Mouse (Mus musculus): ENCODE data around the gene Lmod3. TPM values are rescaled to one million over a fixed set of nuclear protein-coding genes. Genes with fewer than 3 reads are reported as not detected.
A peak's percentile ranks its signal among the peaks of the same experiment; 100 is the strongest.

Gene Lmod3
- polyA plus RNA-seq, 1 experiment from 2014 or later = not detected

DNA sequence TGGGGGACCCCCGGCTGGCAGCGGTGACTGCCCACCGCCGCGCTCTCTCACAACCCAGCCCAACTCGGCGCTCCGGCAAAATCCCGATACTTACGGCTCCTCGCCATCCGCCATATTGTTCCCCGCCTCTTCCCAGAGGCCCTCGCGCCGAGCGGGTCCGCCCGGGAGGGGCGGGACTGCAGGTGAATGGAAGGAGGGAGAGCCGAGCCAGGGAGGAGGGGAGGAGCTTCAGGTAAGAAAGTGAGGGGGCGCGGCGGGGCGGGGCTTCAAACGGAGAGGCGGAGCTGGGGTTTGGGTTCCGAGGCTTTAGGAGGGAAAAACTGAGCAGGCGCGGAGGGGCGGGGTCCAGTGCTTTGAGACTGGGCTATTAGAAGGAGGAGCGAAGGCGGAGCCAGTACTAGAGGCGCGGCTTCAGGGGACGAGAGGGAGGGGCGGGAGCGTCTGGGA is 47.1 kb downstream of the Lmod3 start, which contains the start of gene Uba3:
Uba3 (minus strand) TSS at position 209 of the 447 bp plus-strand sequence.
- peak within 1 kb of the TSS; percentile 84 for H3K27ac ChIP-seq (ENCODE audit: low read length)
- no peaks in the 10 kb centered on the region for H3K27me3 ChIP-seq (ENCODE audit: control insufficient read depth, insufficient read depth, low read length)
- H3K9ac ChIP-seq (replicated peaks; ENCODE audit: low read depth, low read length) = peak within 1 kb of the TSS; percentile 96
- WGBS = under 1% methylated on average over 38 of the region's 38 CpGs
- peak within 1 kb of the TSS; percentile 91 for H3K4me3 ChIP-seq (ENCODE audit: low read depth, low read length)
- H3K9me3 ChIP-seq (ENCODE audit: control insufficient read depth, low read depth, low read length) = no peaks in the 10 kb centered on the region
- peak within 1 kb of the TSS; percentile 44 for H3K4me2 ChIP-seq (replicated peaks; ENCODE audit: low read depth, low read length)
- ATAC-seq (ENCODE audit: insufficient number of reproducible peaks, insufficient read depth, low FRiP score, low read depth) = peak; percentile 97
- peaks cover 2% of the 10 kb centered on the region; the same call in 1 of the 2 replicates for H3K36me3 ChIP-seq (ENCODE audit: control insufficient read depth, insufficient read depth, low read length)
- H3K4me1 ChIP-seq (ENCODE audit: control insufficient read depth, insufficient read depth, low read length) = 0 out of 2 replicates have a peak, but pooled peaks cover 8% of the 10 kb centered on the region

DNA sequence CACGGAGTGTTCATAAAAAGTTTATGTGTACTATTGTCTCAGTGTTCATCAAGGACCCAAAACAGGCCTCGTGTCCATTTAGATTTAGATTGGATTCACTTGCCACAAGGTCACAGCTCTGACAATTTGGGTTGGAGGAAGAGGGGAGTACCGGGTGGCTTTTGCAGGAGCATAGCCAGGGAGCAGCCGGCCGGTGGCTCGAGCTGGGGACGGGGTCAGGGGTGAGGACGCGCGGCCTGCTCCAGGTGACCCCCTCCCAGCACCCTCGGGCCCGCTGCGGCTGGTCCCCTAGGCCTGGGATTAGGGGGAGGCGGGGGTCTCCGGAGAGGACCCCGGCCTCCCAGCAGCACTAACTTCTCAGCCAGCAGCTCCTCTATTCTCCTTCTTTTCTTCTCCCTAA is 47.6 kb downstream of the Lmod3 start:
- Histone ChIP-seq H3K4me3 (ENCODE audit: low read depth, low read length) (peak overlapping the region; percentile 91), H3K27me3 (ENCODE audit: control insufficient read depth, insufficient read depth, low read length) (no peaks in the 10 kb centered on the region), H3K4me2 (replicated peaks; ENCODE audit: low read depth, low read length) (peak overlapping the region; percentile 44), H3K27ac (ENCODE audit: low read length) (peak overlapping the region; percentile 84), H3K4me1 (ENCODE audit: control insufficient read depth, insufficient read depth, low read length) (0 out of 2 replicates have a peak, but pooled peaks cover 7% of the 10 kb centered on the region), H3K9ac (replicated peaks; ENCODE audit: low read depth, low read length) (peak overlapping the region; percentile 96), H3K9me3 (ENCODE audit: control insufficient read depth, low read depth, low read length) (no peaks in the 10 kb centered on the region), H3K36me3 (ENCODE audit: control insufficient read depth, insufficient read depth, low read length) (peaks cover 4% of the 10 kb centered on the region; the same call in 1 of the 2 replicates)
- ATAC-seq (ENCODE audit: insufficient number of reproducible peaks, insufficient read depth, low FRiP score, low read depth) = peak; percentile 39
- WGBS = 0% methylated on average over 16 of the region's 16 CpGs

DNA sequence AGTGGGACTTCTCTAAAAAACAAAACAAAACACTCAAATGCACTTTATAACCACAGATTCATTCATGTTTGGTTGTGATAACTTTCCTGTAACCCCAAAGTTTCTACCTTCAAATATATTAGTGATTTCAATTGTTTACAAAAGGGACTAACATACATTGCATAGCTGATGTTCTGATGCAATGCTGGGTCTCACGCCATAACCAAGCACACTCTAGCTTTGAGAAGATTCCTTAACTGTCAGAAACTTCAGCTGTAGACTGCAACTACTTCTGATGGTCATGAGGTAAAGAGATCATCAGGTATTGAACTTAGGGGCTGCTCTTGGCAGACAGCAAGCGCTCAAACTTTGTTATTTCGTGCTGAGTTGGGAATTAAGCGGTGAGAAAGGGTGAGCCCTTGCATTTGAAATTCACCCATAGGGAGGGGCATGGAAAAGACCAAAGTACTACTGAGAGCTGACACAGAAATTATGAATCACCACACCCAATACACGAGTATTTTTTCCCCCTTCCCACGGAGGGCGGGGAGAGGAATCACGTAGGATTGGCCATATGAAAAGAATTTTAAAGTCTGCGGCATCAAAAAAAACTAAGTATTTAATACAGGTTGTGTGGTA is 48.2 kb downstream of the Lmod3 start:
- 9% methylated on average over 9 of the region's 9 CpGs for WGBS
- no peak overlapping the region for H3K27ac ChIP-seq (ENCODE audit: low read length)
- H3K9ac ChIP-seq (replicated peaks; ENCODE audit: low read depth, low read length) = peak overlapping the region; percentile 96; the same call in 1 of the 2 replicates
- ATAC-seq (ENCODE audit: insufficient number of reproducible peaks, insufficient read depth, low FRiP score, low read depth) = no peak
- peak overlapping the region; percentile 91 for H3K4me3 ChIP-seq (ENCODE audit: low read depth, low read length)
- no peaks in the 10 kb centered on the region for H3K27me3 ChIP-seq (ENCODE audit: control insufficient read depth, insufficient read depth, low read length)
- peaks cover 6% of the 10 kb centered on the region; the same call in 1 of the 2 replicates for H3K36me3 ChIP-seq (ENCODE audit: control insufficient read depth, insufficient read depth, low read length)
- H3K4me2 ChIP-seq (replicated peaks; ENCODE audit: low read depth, low read length) = peak overlapping the region; percentile 44
- no peaks in the 10 kb centered on the region for H3K9me3 ChIP-seq (ENCODE audit: control insufficient read depth, low read depth, low read length)
- H3K4me1 ChIP-seq (ENCODE audit: control insufficient read depth, insufficient read depth, low read length) = 0 out of 2 replicates have a peak, but pooled peaks cover 6% of the 10 kb centered on the region

DNA sequence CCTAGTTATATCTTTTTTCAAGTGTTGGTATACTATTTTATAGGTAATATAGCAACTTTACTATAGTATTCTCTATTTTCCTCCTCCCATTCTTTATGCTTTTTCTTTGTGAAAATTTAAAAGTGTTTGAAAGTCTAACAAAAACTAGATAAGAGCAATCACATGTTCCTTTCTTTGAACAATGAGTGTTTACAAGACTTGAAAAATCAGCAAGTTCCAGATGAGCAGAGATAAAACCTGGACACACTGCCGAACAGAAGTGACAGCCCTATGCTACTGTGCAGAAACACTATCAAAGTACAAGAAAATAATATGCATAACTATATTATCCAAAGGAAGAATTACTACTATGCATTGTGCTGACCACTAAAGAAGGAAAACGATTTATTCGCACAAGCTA is 50.1 kb downstream of the Lmod3 start:
- Histone ChIP-seq H3K27me3 (ENCODE audit: control insufficient read depth, insufficient read depth, low read length) (no peaks in the 10 kb centered on the region), H3K27ac (ENCODE audit: low read length) (no peak overlapping the region), H3K36me3 (ENCODE audit: control insufficient read depth, insufficient read depth, low read length) (peaks cover 12% of the 10 kb centered on the region), H3K4me2 (replicated peaks; ENCODE audit: low read depth, low read length) (no peak overlapping the region), H3K4me3 (ENCODE audit: low read depth, low read length) (no peak overlapping the region), H3K9me3 (ENCODE audit: control insufficient read depth, low read depth, low read length) (no peaks in the 10 kb centered on the region), H3K4me1 (ENCODE audit: control insufficient read depth, insufficient read depth, low read length) (0 out of 2 replicates have a peak, but pooled peaks cover 6% of the 10 kb centered on the region), H3K9ac (replicated peaks; ENCODE audit: low read depth, low read length) (no peak overlapping the region)
- ATAC-seq (ENCODE audit: insufficient number of reproducible peaks, insufficient read depth, low FRiP score, low read depth) = no peak
- 83% methylated on average over 3 of the region's 3 CpGs for WGBS

DNA sequence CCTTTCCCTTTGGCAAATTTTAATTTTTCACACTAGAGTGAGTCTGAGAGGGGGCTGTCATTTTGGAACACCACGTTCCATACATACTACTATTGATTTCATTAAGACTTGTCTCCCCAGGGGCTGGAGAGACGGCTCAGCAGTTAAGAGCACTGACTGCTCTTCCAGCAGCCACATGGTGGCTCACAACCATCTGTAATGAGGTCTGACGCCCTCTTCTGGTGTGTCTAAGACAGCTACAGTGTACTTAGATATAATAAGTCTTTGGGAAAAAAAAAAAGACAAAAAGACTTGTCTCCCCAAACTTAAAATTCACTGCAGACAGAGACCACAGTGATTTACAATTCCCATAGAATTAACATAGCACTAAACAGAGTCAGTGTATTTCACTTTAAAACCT is 52.1 kb downstream of the Lmod3 start:
- no peaks in the 10 kb centered on the region for H3K27me3 ChIP-seq (ENCODE audit: control insufficient read depth, insufficient read depth, low read length)
- WGBS = 70% methylated on average over 3 of the region's 3 CpGs
- peaks cover 30% of the 10 kb centered on the region for H3K36me3 ChIP-seq (ENCODE audit: control insufficient read depth, insufficient read depth, low read length)
- no peak for ATAC-seq (ENCODE audit: insufficient number of reproducible peaks, insufficient read depth, low FRiP score, low read depth)
- H3K9ac ChIP-seq (replicated peaks; ENCODE audit: low read depth, low read length) = no peak overlapping the region
- no peaks in the 10 kb centered on the region for H3K9me3 ChIP-seq (ENCODE audit: control insufficient read depth, low read depth, low read length)
- 0 out of 2 replicates have a peak, but pooled peaks cover 6% of the 10 kb centered on the region for H3K4me1 ChIP-seq (ENCODE audit: control insufficient read depth, insufficient read depth, low read length)
- no peak overlapping the region for H3K4me3 ChIP-seq (ENCODE audit: low read depth, low read length)
- H3K4me2 ChIP-seq (replicated peaks; ENCODE audit: low read depth, low read length) = no peak overlapping the region
- no peak overlapping the region for H3K27ac ChIP-seq (ENCODE audit: low read length)

Other genes with a start within 250 kb of the Lmod3 start
- gene Fam19a4, start 192.3 kb downstream of the Lmod3 start, polyA plus RNA-seq (2014; fragmentation: Nextera tagmentation; extraction: Ambion mirVana) = 0.29 TPM in 1 of 2 replicates, not detected in the other
- 9.9 and 11.7 TPM in 2 replicates for gene Eogt, start 103.6 kb downstream of the Lmod3 start, polyA plus RNA-seq (2014; fragmentation: Nextera tagmentation; extraction: Ambion mirVana)
- 34.4 and 36.1 TPM in 2 replicates for gene Tmf1, start 73.6 kb downstream of the Lmod3 start, polyA plus RNA-seq (2014; fragmentation: Nextera tagmentation; extraction: Ambion mirVana)
- gene Uba3, start 47.1 kb downstream of the Lmod3 start, polyA plus RNA-seq (2014; fragmentation: Nextera tagmentation; extraction: Ambion mirVana) = 79.9 and 85.7 TPM in 2 replicates
- 29.0 and 34.5 TPM in 2 replicates for gene Arl6ip5, start 42.1 kb downstream of the Lmod3 start, polyA plus RNA-seq (2014; fragmentation: Nextera tagmentation; extraction: Ambion mirVana)